Mouse (Mus musculus) hindbrain, embryonic 11.5 days (tissue): ENCODE results near the gene Ccne1. TPM values are rescaled to one million over a fixed set of nuclear protein-coding genes. Genes with fewer than 3 reads are reported as not detected.
"Not testable (repeated sequence)": the region's sequence is repeated elsewhere in the genome, so short reads cannot be mapped to it uniquely, and the experiment has no call there.

Source experiments
- ATAC-seq: fragments of 200-750 bp; cut with Nextera tagmentation; 2 replicates; pipeline ENCODE4 v1.8.0; 2017; ENCODE audit warnings: mild to moderate bottlenecking, moderate TSS enrichment, moderate library complexity; ENCODE audit not compliant: low FRiP score
- DNase-seq: peaks from one replicate; pipeline ENCODE4 v3.0.0-alpha.2; 2015; ENCODE audit warnings: low spot score
- H3K27ac ChIP-seq: fragments of 300-500 bp; sonication (generic); 2 replicates; pipeline ENCODE4 v1.5.1; 2014; ENCODE audit warnings: mild to moderate bottlenecking, low read depth, low read length
- H3K27me3 ChIP-seq: fragments of 300-500 bp; sonication (generic); 2 replicates; pipeline ENCODE4 v1.6.1; 2014; ENCODE audit warnings: mild to moderate bottlenecking, low read length, moderate library complexity, mixed read lengths; ENCODE audit not compliant: control insufficient read depth, insufficient read depth
- H3K36me3 ChIP-seq: fragments of 300-500 bp; sonication (generic); 2 replicates; pipeline ENCODE4 v1.6.1; 2014; ENCODE audit warnings: mild to moderate bottlenecking, low read length, moderate library complexity, mixed read lengths; ENCODE audit not compliant: control insufficient read depth, insufficient read depth
- H3K4me1 ChIP-seq: fragments of 300-500 bp; sonication (generic); replicated peaks from 2 replicates; pipeline ENCODE4 v1.6.1; 2014; ENCODE audit warnings: low read length, mixed read lengths; ENCODE audit not compliant: control insufficient read depth, insufficient read depth
- H3K4me2 ChIP-seq: fragments of 300-500 bp; sonication (generic); replicated peaks from 2 replicates; pipeline ENCODE4 v1.6.1; 2014; ENCODE audit warnings: mild to moderate bottlenecking, low read depth, low read length
- H3K4me3 ChIP-seq: fragments of 300-500 bp; sonication (generic); 2 replicates; pipeline ENCODE4 v1.5.1; 2014; ENCODE audit warnings: low read depth, low read length
- H3K9ac ChIP-seq: fragments of 300-500 bp; sonication (generic); 2 replicates; pipeline ENCODE4 v1.6.1; 2014; ENCODE audit warnings: low read depth, low read length
- H3K9me3 ChIP-seq: fragments of 300-500 bp; sonication (generic); 2 replicates; pipeline ENCODE4 v1.6.1; 2016; ENCODE audit warnings: low read length; ENCODE audit not compliant: control insufficient read depth
- WGBS: fragments of 180-500 bp; shearing (Covaris S2); extraction: QIAGEN DNeasy Blood & Tissue Kit; methylation state at CpG from one replicate; pipeline ENCODE4 v1.1.7; 2014; 5-methylcytosine and 5-hydroxymethylcytosine counted together
- polyA plus RNA-seq: library from polyadenylated mRNA; unstranded; fragments of >200 nt; fragmentation: Nextera tagmentation; extraction: Ambion mirVana; gene quantifications from 2 replicates; pipeline ENCODE4 v1.2.1, GENCODE M21; 2014

The Ccne1 gene
- polyA plus RNA-seq, 1 experiment from 2014 or later, result 56.6 TPM

- Histone ChIP-seq H3K36me3 (no peaks in the 10 kb centered on the region), H3K9me3 (no peaks in the 10 kb centered on the region), H3K4me3 (no peak overlapping the region), H3K27me3 (no peaks in the 10 kb centered on the region), H3K4me2 (no peak overlapping the region), H3K27ac (no peak overlapping the region), H3K4me1 (no peaks in the 10 kb centered on the region), H3K9ac (no peak overlapping the region)
- 44% methylated on average over 5 of the region's 5 CpGs for WGBS
- ATAC-seq, result no peak
- DNase-seq, result peak; percentile 71
Measured at GRCm38 (mm10) chr7:38131186-38131585, 23.9 kb upstream of the Ccne1 start.

- Histone ChIP-seq H3K9ac (no peak overlapping the region), H3K27ac (no peak overlapping the region), H3K9me3 (no peaks in the 10 kb centered on the region), H3K4me2 (no peak overlapping the region), H3K36me3 (no peaks in the 10 kb centered on the region), H3K27me3 (no peaks in the 10 kb centered on the region), H3K4me3 (no peak overlapping the region), H3K4me1 (no peaks in the 10 kb centered on the region)
- WGBS, result 71% methylated on average over 26 of the region's 26 CpGs
- ATAC-seq (peak; percentile 33; the same call in 1 of the 2 replicates), DNase-seq (no peak)
Measured at GRCm38 (mm10) chr7:38129986-38130729, 22.8 kb upstream of the Ccne1 start.

GRCm38 (mm10) chr7:38129491-38129890, 22.2 kb upstream of the Ccne1 start:
- 83% methylated on average over 6 of the region's 6 CpGs for WGBS
- no peak for DNase-seq
- ATAC-seq, result no peak
- Histone ChIP-seq H3K27me3 (no peaks in the 10 kb centered on the region), H3K27ac (no peak overlapping the region), H3K4me2 (no peak overlapping the region), H3K9me3 (no peaks in the 10 kb centered on the region), H3K4me3 (no peak overlapping the region), H3K36me3 (no peaks in the 10 kb centered on the region), H3K9ac (no peak overlapping the region), H3K4me1 (no peaks in the 10 kb centered on the region)

GRCm38 (mm10) chr7:38128256-38128655, 20.9 kb upstream of the Ccne1 start:
- H3K4me3 ChIP-seq, DNase-seq, H3K27me3 ChIP-seq, H3K9me3 ChIP-seq, H3K36me3 ChIP-seq, ATAC-seq, H3K4me2 ChIP-seq, H3K4me1 ChIP-seq, H3K9ac ChIP-seq, H3K27ac ChIP-seq: not testable (repeated sequence)
- 74% methylated on average over 5 of the region's 5 CpGs for WGBS

- no peak for ATAC-seq
- H3K9ac ChIP-seq, result no peak overlapping the region
Measured at GRCm38 (mm10) chr7:38125565-38126159, 18.3 kb upstream of the Ccne1 start.

GRCm38 (mm10) chr7:38124164-38124563, 16.8 kb upstream of the Ccne1 start:
- not testable (repeated sequence) for H3K4me2 ChIP-seq, H3K27me3 ChIP-seq, H3K36me3 ChIP-seq, ATAC-seq, H3K4me3 ChIP-seq, DNase-seq, H3K9ac ChIP-seq, H3K4me1 ChIP-seq, H3K27ac ChIP-seq, H3K9me3 ChIP-seq
- WGBS, result 96% methylated on average over 2 of the region's 2 CpGs

More at GRCm38 (mm10) chr7:38125565-38126159, 18.3 kb upstream of the Ccne1 start:
- 81% methylated on average over 12 of the region's 12 CpGs for WGBS
- H3K36me3 ChIP-seq, result no peaks in the 10 kb centered on the region
- no peaks in the 10 kb centered on the region for H3K4me1 ChIP-seq
- H3K27me3 ChIP-seq, result no peaks in the 10 kb centered on the region
- no peaks in the 10 kb centered on the region for H3K9me3 ChIP-seq
- H3K4me2 ChIP-seq, result no peak overlapping the region
- DNase-seq, result no peak
- no peak overlapping the region for H3K27ac ChIP-seq
- H3K4me3 ChIP-seq, result no peak overlapping the region

- no peak overlapping the region for H3K4me2 ChIP-seq
- H3K27me3 ChIP-seq, result no peaks in the 10 kb centered on the region
- H3K9ac ChIP-seq, result no peak overlapping the region
- DNase-seq (no peak), ATAC-seq (no peak)
- H3K4me1 ChIP-seq, result no peaks in the 10 kb centered on the region
- WGBS, result 7% methylated on average over 1 of the region's 1 CpGs
- H3K9me3 ChIP-seq, result no peaks in the 10 kb centered on the region
- H3K27ac ChIP-seq, result no peak overlapping the region
- no peaks in the 10 kb centered on the region for H3K36me3 ChIP-seq
- H3K4me3 ChIP-seq, result no peak overlapping the region
Measured at GRCm38 (mm10) chr7:38118594-38118993, 11.3 kb upstream of the Ccne1 start.

- Histone ChIP-seq H3K4me2 (no peak overlapping the region), H3K4me1 (no peaks in the 10 kb centered on the region), H3K9ac (no peak overlapping the region), H3K27ac (no peak overlapping the region), H3K9me3 (no peaks in the 10 kb centered on the region), H3K36me3 (no peaks in the 10 kb centered on the region), H3K27me3 (no peaks in the 10 kb centered on the region), H3K4me3 (no peak overlapping the region)
- 88% methylated on average over 9 of the region's 9 CpGs for WGBS
- DNase-seq (no peak), ATAC-seq (no peak)
Measured at GRCm38 (mm10) chr7:38112451-38112850, 5.1 kb upstream of the Ccne1 start.

- ATAC-seq (peak; percentile 17; the same call in 1 of the 2 replicates), DNase-seq (peak; percentile 41)
- Histone ChIP-seq H3K4me1 (no peaks in the 10 kb centered on the region), H3K27ac (no peak overlapping the region), H3K4me3 (no peak overlapping the region), H3K36me3 (no peaks in the 10 kb centered on the region), H3K9me3 (no peaks in the 10 kb centered on the region), H3K9ac (no peak overlapping the region), H3K4me2 (no peak overlapping the region), H3K27me3 (no peaks in the 10 kb centered on the region)
- WGBS, result 51% methylated on average over 3 of the region's 3 CpGs
Measured at GRCm38 (mm10) chr7:38111996-38112395, 4.7 kb upstream of the Ccne1 start.
